Mouse (Mus musculus) myocyte (in vitro differentiated cells): ENCODE measurements around the gene Cd200r4. TPM values are rescaled to one million over a fixed set of nuclear protein-coding genes. Genes with fewer than 3 reads are reported as not detected.
"Not testable (repeated sequence)": the region's sequence is repeated elsewhere in the genome, so short reads cannot be mapped to it uniquely, and the experiment has no call there.

Experiments
- H3K27me3 ChIP-seq: one replicate; pipeline ENCODE4 v1.6.1; 2011; ENCODE audit not compliant: control insufficient read depth, insufficient read depth, insufficient read length
- H3K36me3 ChIP-seq: one replicate; pipeline ENCODE4 v1.6.1; 2011; ENCODE audit not compliant: control insufficient read depth, insufficient read depth
- H3K4me2 ChIP-seq: one replicate; pipeline ENCODE4 v1.6.1; 2011; ENCODE audit warnings: low read depth, control low read depth
- H3K4me3 ChIP-seq: one replicate; pipeline ENCODE4 v1.5.1; 2011; ENCODE audit warnings: mild to moderate bottlenecking, control low read depth, moderate library complexity
- H3K79me2 ChIP-seq: one replicate; pipeline ENCODE4 v1.6.1; 2011; ENCODE audit not compliant: control insufficient read depth, insufficient read depth
- H3ac ChIP-seq: one replicate; pipeline ENCODE4 v1.6.1; 2011; ENCODE audit not compliant: control insufficient read depth, insufficient read length
- CEBPB ChIP-seq: IDR thresholded peaks from 2 replicates; pipeline ENCODE4 v1.6.1; 2011; ENCODE audit warnings: mild to moderate bottlenecking, moderate library complexity; ENCODE audit not compliant: poor library complexity, insufficient read depth, severe bottlenecking
- E2F4 ChIP-seq: IDR thresholded peaks from one replicate; pipeline ENCODE4 v1.6.1; 2011; ENCODE audit warnings: mild to moderate bottlenecking, control low read depth, moderate library complexity; ENCODE audit not compliant: insufficient read depth
- MAX ChIP-seq: IDR thresholded peaks from one replicate; pipeline ENCODE4 v1.6.1; 2011; ENCODE audit warnings: low read depth, mild to moderate bottlenecking, control low read depth
- MYOD1 ChIP-seq, 3 experiments: IDR thresholded peaks; one replicate each; pipeline ENCODE4 v1.6.1; 2011; ENCODE audit warnings: control low read depth in 2 of 3, low read depth in 2 of 3, mild to moderate bottlenecking in 2 of 3, moderate library complexity in 1 of 3; ENCODE audit not compliant: insufficient read length in 2 of 3, control insufficient read depth in 1 of 3
- MYOG ChIP-seq, 3 experiments: IDR thresholded peaks; one replicate each; pipeline ENCODE4 v1.6.1; 2011; ENCODE audit warnings: control low read depth in 2 of 3, low read depth in 2 of 3, mild to moderate bottlenecking in 2 of 3; ENCODE audit not compliant: insufficient read length in 2 of 3, control insufficient read depth in 1 of 3, insufficient read depth in 1 of 3
- POLR2A ChIP-seq: IDR thresholded peaks from one replicate; pipeline ENCODE4 v1.6.1; 2011; ENCODE audit warnings: low read depth, mild to moderate bottlenecking, control low read depth, moderate library complexity; ENCODE audit not compliant: insufficient read length
- POLR2AphosphoS2 ChIP-seq: IDR thresholded peaks from one replicate; pipeline ENCODE4 v1.6.1; 2011; ENCODE audit warnings: low read depth, control low read depth; ENCODE audit not compliant: insufficient read length
- REST ChIP-seq: IDR thresholded peaks from one replicate; pipeline ENCODE4 v1.6.1; 2011; ENCODE audit warnings: mild to moderate bottlenecking, control low read depth, moderate library complexity; ENCODE audit not compliant: insufficient read depth, insufficient read length
- SRF ChIP-seq: IDR thresholded peaks from one replicate; pipeline ENCODE4 v1.6.1; 2011; ENCODE audit warnings: low read depth; ENCODE audit not compliant: control insufficient read depth, insufficient read length
- TCF12 ChIP-seq: IDR thresholded peaks from one replicate; pipeline ENCODE4 v1.6.1; 2011; ENCODE audit warnings: mild to moderate bottlenecking, control low read depth; ENCODE audit not compliant: poor library complexity, insufficient read depth, severe bottlenecking
- TCF3 ChIP-seq: IDR thresholded peaks from one replicate; pipeline ENCODE4 v1.6.1; 2011; ENCODE audit warnings: low read depth, control low read depth; ENCODE audit not compliant: insufficient read length
- USF1 ChIP-seq: IDR thresholded peaks from one replicate; pipeline ENCODE4 v1.6.1; 2011; ENCODE audit warnings: low read depth, mild to moderate bottlenecking, control low read depth, moderate library complexity
- polyA plus RNA-seq: library from polyadenylated mRNA; unstranded; fragments of >200 nt; fragmentation: generic; extraction: Trizol; gene quantifications from one replicate; pipeline ENCODE4 v1.2.1, GENCODE M21; 2012; ENCODE audit warnings: missing spikeins

Gene Cd200r4
- polyA plus RNA-seq, 1 experiment, result 0.02 TPM

DNA sequence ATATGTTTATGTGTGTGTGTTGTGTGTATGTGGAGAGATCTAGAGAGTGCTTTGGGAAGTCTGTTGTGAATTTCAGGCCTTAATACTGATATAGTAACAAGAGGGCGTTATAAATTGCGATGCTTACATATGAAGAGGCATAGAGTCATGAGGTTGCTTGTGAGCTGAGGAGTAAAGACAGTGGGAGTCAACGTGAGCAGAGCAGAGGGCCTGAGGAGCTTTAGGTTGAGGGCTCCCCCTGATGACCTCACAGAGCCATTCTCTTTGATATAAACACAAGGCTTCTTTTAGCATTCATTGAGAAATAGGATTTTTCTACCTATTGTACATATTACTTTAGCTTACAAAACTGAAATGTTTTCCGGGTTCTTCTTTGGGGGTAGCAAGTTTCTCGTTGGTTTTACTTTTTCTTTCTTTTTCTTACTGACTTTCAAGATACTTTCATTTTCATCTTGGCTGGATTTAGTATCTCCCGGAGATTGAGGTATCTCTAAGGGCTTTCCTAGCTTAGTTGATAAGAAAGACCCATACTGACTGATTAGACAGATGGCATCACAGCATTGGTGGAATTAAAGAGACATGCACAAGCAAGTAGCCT is 1.0 kb downstream of the Cd200r4 start:
- H3K4me3 ChIP-seq, result no peak overlapping the region
- H3K27me3 ChIP-seq, result no peaks in the 10 kb centered on the region
- H3K36me3 ChIP-seq, result no peaks in the 10 kb centered on the region
- no peaks in the 10 kb centered on the region for H3K79me2 ChIP-seq
- no peak for TF ChIP-seq SRF
- no peak for TF ChIP-seq REST
- no peak for TF ChIP-seq CEBPB
- no peak for TF ChIP-seq MYOD1 (IDR thresholded peaks at IDR 0.05; ENCODE audit: control insufficient read depth in 1 of 3, insufficient read length in 2 of 3, low read depth in 2 of 3)
- no peak for TF ChIP-seq MAX
- no peak for TF ChIP-seq POLR2AphosphoS2
- no peak for TF ChIP-seq E2F4
- TF ChIP-seq TCF3, result no peak
- no peak for TF ChIP-seq TCF12
- no peak for TF ChIP-seq MYOG (IDR thresholded peaks at IDR 0.05; ENCODE audit: control insufficient read depth in 1 of 3, insufficient read depth in 1 of 3, insufficient read length in 2 of 3, low read depth in 2 of 3)
- TF ChIP-seq USF1, result no peak
- TF ChIP-seq POLR2A, result no peak
- H3ac ChIP-seq, result no peak overlapping the region
- H3K4me2 ChIP-seq, result no peak overlapping the region

DNA sequence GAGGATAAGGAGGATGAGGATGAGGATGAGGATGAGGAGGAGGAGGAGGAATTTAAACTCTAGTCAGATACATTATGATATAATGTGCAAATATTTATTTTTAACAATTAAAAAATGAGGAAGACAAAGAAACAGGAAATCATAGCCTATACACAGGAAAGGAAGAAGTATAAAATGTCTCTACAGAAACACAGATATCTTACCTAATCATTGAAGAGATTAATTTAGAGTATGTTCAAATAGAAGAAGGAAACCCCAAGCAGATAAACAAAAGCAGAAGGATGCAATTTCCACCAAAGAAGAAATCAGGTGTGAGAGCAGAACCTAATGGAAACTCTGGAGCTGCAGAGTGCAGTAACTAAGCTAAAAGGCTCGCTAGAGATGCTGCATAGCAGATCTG is 6.5 kb downstream of the Cd200r4 start:
- no peak overlapping the region for H3ac ChIP-seq
- H3K79me2 ChIP-seq, result no peaks in the 10 kb centered on the region
- H3K27me3 ChIP-seq, result no peaks in the 10 kb centered on the region
- no peak for TF ChIP-seq SRF
- TF ChIP-seq MAX, result no peak
- TF ChIP-seq USF1, result no peak
- no peak for TF ChIP-seq MYOD1 (IDR thresholded peaks at IDR 0.05; ENCODE audit: control insufficient read depth in 1 of 3, insufficient read length in 2 of 3, low read depth in 2 of 3)
- no peak for TF ChIP-seq MYOG (IDR thresholded peaks at IDR 0.05; ENCODE audit: control insufficient read depth in 1 of 3, insufficient read depth in 1 of 3, insufficient read length in 2 of 3, low read depth in 2 of 3)
- no peak for TF ChIP-seq TCF3
- TF ChIP-seq POLR2AphosphoS2, result no peak
- no peak for TF ChIP-seq REST
- no peak for TF ChIP-seq E2F4
- TF ChIP-seq CEBPB, result no peak
- no peak for TF ChIP-seq TCF12
- no peak for TF ChIP-seq POLR2A
- H3K4me3 ChIP-seq, result no peak overlapping the region
- no peaks in the 10 kb centered on the region for H3K36me3 ChIP-seq
- H3K4me2 ChIP-seq, result no peak overlapping the region

DNA sequence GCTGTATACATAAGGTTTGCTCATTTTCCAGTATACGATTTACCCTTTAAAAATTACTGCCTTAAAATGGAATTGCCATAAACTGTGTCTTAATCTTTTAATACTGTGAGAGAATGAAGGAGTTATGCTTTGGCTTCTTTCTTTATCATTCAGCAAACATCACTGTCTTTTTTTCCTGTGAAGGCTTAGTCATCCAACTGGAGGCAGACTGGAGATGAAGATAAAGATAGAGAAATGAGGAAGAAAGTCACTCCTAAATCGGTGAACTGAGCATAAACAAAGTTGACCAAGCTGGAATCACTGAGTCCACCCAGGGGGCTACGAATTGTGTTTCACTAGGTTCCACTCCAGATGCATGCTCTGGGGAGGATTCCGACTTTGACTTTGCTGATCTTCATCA is 9.0 kb downstream of the Cd200r4 start:
- no peak for TF ChIP-seq POLR2A
- TF ChIP-seq MYOD1 (IDR thresholded peaks at IDR 0.05; ENCODE audit: control insufficient read depth in 1 of 3, insufficient read length in 2 of 3, low read depth in 2 of 3), result no peak
- no peak for TF ChIP-seq TCF3
- no peak for TF ChIP-seq CEBPB
- no peak for TF ChIP-seq POLR2AphosphoS2
- TF ChIP-seq SRF, result no peak
- TF ChIP-seq MYOG (IDR thresholded peaks at IDR 0.05; ENCODE audit: control insufficient read depth in 1 of 3, insufficient read depth in 1 of 3, insufficient read length in 2 of 3, low read depth in 2 of 3), result no peak
- TF ChIP-seq E2F4, result no peak
- TF ChIP-seq REST, result no peak
- no peak for TF ChIP-seq MAX
- TF ChIP-seq TCF12, result no peak
- no peak for TF ChIP-seq USF1
- no peaks in the 10 kb centered on the region for H3K36me3 ChIP-seq
- H3K4me2 ChIP-seq, result no peak overlapping the region
- no peaks in the 10 kb centered on the region for H3K27me3 ChIP-seq
- no peak overlapping the region for H3K4me3 ChIP-seq
- H3ac ChIP-seq, result no peak overlapping the region
- no peaks in the 10 kb centered on the region for H3K79me2 ChIP-seq

DNA sequence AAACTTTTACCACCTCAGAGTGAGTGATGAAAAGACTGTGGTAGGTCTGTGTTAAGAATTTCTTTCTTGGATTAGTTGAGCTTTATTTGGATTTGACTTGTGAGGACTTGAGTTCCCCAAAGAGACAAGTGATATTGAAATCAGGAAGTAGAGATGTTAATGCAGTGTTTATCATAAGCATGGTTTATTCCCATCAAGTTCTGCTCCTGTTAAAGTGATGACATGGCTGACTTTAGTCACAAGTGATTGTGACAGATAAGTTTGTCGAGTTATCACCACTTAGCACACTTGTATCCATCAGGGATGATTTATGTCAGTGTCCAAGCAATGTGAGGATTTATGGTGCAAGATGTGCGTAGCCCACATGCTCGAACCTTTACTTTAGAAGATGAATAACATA is 20.8 kb downstream of the Cd200r4 start:
- no peaks in the 10 kb centered on the region for H3K79me2 ChIP-seq
- no peak for TF ChIP-seq MYOG (IDR thresholded peaks at IDR 0.05; ENCODE audit: control insufficient read depth in 1 of 3, insufficient read depth in 1 of 3, insufficient read length in 2 of 3, low read depth in 2 of 3)
- TF ChIP-seq POLR2A, result no peak
- H3K27me3 ChIP-seq, result no peaks in the 10 kb centered on the region
- H3K4me2 ChIP-seq, result no peak overlapping the region
- no peak overlapping the region for H3ac ChIP-seq
- no peaks in the 10 kb centered on the region for H3K36me3 ChIP-seq
- H3K4me3 ChIP-seq, result no peak overlapping the region

DNA sequence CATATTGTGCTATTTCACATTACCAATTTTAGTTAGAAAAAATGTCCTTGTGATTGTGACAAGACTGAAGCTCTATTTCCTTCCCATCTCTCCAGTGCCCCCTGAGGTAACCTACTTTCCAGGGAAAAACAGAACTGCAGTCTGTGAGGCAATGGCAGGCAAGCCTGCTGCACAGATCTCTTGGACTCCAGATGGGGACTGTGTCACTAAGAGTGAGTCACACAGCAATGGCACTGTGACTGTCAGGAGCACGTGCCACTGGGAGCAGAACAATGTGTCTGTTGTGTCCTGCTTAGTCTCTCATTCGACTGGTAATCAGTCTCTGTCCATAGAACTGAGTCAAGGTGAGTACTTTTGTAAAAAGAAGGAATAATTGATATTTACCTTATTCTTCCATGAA is 21.7 kb downstream of the Cd200r4 start:
- not testable (repeated sequence) for H3K27me3 ChIP-seq, H3K4me3 ChIP-seq, H3K79me2 ChIP-seq, H3K4me2 ChIP-seq, H3ac ChIP-seq, H3K36me3 ChIP-seq
